Mouse (Mus musculus): ENCODE measurements around the gene Olfr1342. TPM values are rescaled to one million over a fixed set of nuclear protein-coding genes. Genes with fewer than 3 reads are reported as not detected.

Gene Olfr1342
- not detected in 2 replicates for polyA plus RNA-seq (2012; ENCODE audit: insufficient read depth, low replicate concordance)

GRCm38 (mm10) chr4:118692412-118692973 lies at the start of gene Olfr1342:
Gene Olfr1342 (minus strand): TSS chr4:118692756.
- peaks cover 19% of the 10 kb centered on the region for H3K27me3 ChIP-seq (replicated peaks)

GRCm38 (mm10) chr4:118741881-118742280 lies 49.3 kb upstream of the Olfr1342 start:
- Histone ChIP-seq H3K4me3 (replicated peaks) (no peak overlapping the region), H3K9me3 (peaks cover 24% of the 10 kb centered on the region), H3K4me1 (no peaks in the 10 kb centered on the region), H3K27me3 (replicated peaks) (peaks cover 31% of the 10 kb centered on the region), H3K36me3 (replicated peaks; ENCODE audit: low read length) (no peaks in the 10 kb centered on the region)
- TF ChIP-seq FLI1 (IDR thresholded peaks at IDR 0.05; ENCODE audit: low read length) (no peak), GATA1 (IDR thresholded peaks at IDR 0.05; ENCODE audit: borderline replicate concordance, low read length) (no peak)

More at GRCm38 (mm10) chr4:118692412-118692973, at the start of gene Olfr1342:
- TF ChIP-seq GATA1 (IDR thresholded peaks at IDR 0.05; ENCODE audit: borderline replicate concordance, low read length) (no peak), FLI1 (IDR thresholded peaks at IDR 0.05; ENCODE audit: low read length) (no peak)
- Histone ChIP-seq H3K4me3 (replicated peaks) (no peak within 1 kb of the TSS), H3K9me3 (0 out of 2 replicates have a peak, but pooled peaks cover 2% of the 10 kb centered on the region), H3K36me3 (replicated peaks; ENCODE audit: low read length) (no peaks in the 10 kb centered on the region), H3K4me1 (peaks cover 6% of the 10 kb centered on the region; the same call in 1 of the 2 replicates)

- Histone ChIP-seq H3K4me3 (replicated peaks) (no peak overlapping the region), H3K4me1 (no peaks in the 10 kb centered on the region), H3K27me3 (replicated peaks) (peaks cover 31% of the 10 kb centered on the region), H3K9me3 (peaks cover 17% of the 10 kb centered on the region), H3K36me3 (replicated peaks; ENCODE audit: low read length) (no peaks in the 10 kb centered on the region)
- no peak for TF ChIP-seq GATA1 (IDR thresholded peaks at IDR 0.05; ENCODE audit: borderline replicate concordance, low read length)
- no peak for TF ChIP-seq FLI1 (IDR thresholded peaks at IDR 0.05; ENCODE audit: low read length)
These were observed 48.6 kb upstream of the Olfr1342 start for GRCm38 (mm10) chr4:118740988-118741698.

GRCm38 (mm10) chr4:118739574-118739973 lies 47.0 kb upstream of the Olfr1342 start:
- H3K27me3 ChIP-seq (replicated peaks), result peaks cover 31% of the 10 kb centered on the region
- H3K4me3 ChIP-seq (replicated peaks), result no peak overlapping the region
- no peak for TF ChIP-seq GATA1 (IDR thresholded peaks at IDR 0.05; ENCODE audit: borderline replicate concordance, low read length)
- no peak for TF ChIP-seq FLI1 (IDR thresholded peaks at IDR 0.05; ENCODE audit: low read length)
- no peaks in the 10 kb centered on the region for H3K36me3 ChIP-seq (replicated peaks; ENCODE audit: low read length)
- no peaks in the 10 kb centered on the region for H3K4me1 ChIP-seq
- peaks cover 12% of the 10 kb centered on the region; the same call in 1 of the 2 replicates for H3K9me3 ChIP-seq

- H3K36me3 ChIP-seq (replicated peaks; ENCODE audit: low read length), result no peaks in the 10 kb centered on the region
- no peak within 1 kb of the TSS for H3K4me3 ChIP-seq (replicated peaks)
- no peaks in the 10 kb centered on the region for H3K4me1 ChIP-seq
- H3K27me3 ChIP-seq (replicated peaks), result peaks cover 2% of the 10 kb centered on the region
- H3K9me3 ChIP-seq, result peaks cover 3% of the 10 kb centered on the region; the same call in 1 of the 2 replicates
- no peak for TF ChIP-seq GATA1 (IDR thresholded peaks at IDR 0.05; ENCODE audit: borderline replicate concordance, low read length)
- no peak for TF ChIP-seq FLI1 (IDR thresholded peaks at IDR 0.05; ENCODE audit: low read length)
These were observed 39.3 kb upstream of the Olfr1342 start, which contains the start of gene Olfr1339 for GRCm38 (mm10) chr4:118731875-118732274. Gene Olfr1339 (plus strand): TSS chr4:118732175.

- Histone ChIP-seq H3K9me3 (no peaks in the 10 kb centered on the region), H3K4me1 (no peaks in the 10 kb centered on the region), H3K4me3 (replicated peaks) (no peak overlapping the region), H3K27me3 (replicated peaks) (no peaks in the 10 kb centered on the region), H3K36me3 (replicated peaks; ENCODE audit: low read length) (no peaks in the 10 kb centered on the region)
- TF ChIP-seq GATA1 (IDR thresholded peaks at IDR 0.05; ENCODE audit: borderline replicate concordance, low read length), result no peak
- no peak for TF ChIP-seq FLI1 (IDR thresholded peaks at IDR 0.05; ENCODE audit: low read length)
These were observed 29.4 kb upstream of the Olfr1342 start for GRCm38 (mm10) chr4:118721742-118722483.

GRCm38 (mm10) chr4:118719838-118720237 lies 27.3 kb upstream of the Olfr1342 start, which contains the start of gene Olfr1340:
Gene Olfr1340 (plus strand): TSS chr4:118720138.
- TF ChIP-seq FLI1 (IDR thresholded peaks at IDR 0.05; ENCODE audit: low read length), result no peak
- no peak for TF ChIP-seq GATA1 (IDR thresholded peaks at IDR 0.05; ENCODE audit: borderline replicate concordance, low read length)
- H3K4me3 ChIP-seq (replicated peaks), result no peak within 1 kb of the TSS

GRCm38 (mm10) chr4:118711656-118712055 lies 19.1 kb upstream of the Olfr1342 start:
- Histone ChIP-seq H3K4me1 (no peaks in the 10 kb centered on the region), H3K9me3 (no peaks in the 10 kb centered on the region), H3K36me3 (replicated peaks; ENCODE audit: low read length) (no peaks in the 10 kb centered on the region), H3K27me3 (replicated peaks) (peaks cover 2% of the 10 kb centered on the region), H3K4me3 (replicated peaks) (no peak overlapping the region)
- TF ChIP-seq GATA1 (IDR thresholded peaks at IDR 0.05; ENCODE audit: borderline replicate concordance, low read length) (no peak), FLI1 (IDR thresholded peaks at IDR 0.05; ENCODE audit: low read length) (no peak)

More at GRCm38 (mm10) chr4:118719838-118720237, 27.3 kb upstream of the Olfr1342 start, which contains the start of gene Olfr1340:
- no peaks in the 10 kb centered on the region for H3K27me3 ChIP-seq (replicated peaks)
- H3K4me1 ChIP-seq, result no peaks in the 10 kb centered on the region
- no peaks in the 10 kb centered on the region for H3K36me3 ChIP-seq (replicated peaks; ENCODE audit: low read length)
- no peaks in the 10 kb centered on the region for H3K9me3 ChIP-seq

GRCm38 (mm10) chr4:118708086-118708485 lies 15.5 kb upstream of the Olfr1342 start:
- Histone ChIP-seq H3K27me3 (replicated peaks) (peaks cover 9% of the 10 kb centered on the region), H3K4me1 (no peaks in the 10 kb centered on the region), H3K4me3 (replicated peaks) (no peak overlapping the region), H3K9me3 (no peaks in the 10 kb centered on the region), H3K36me3 (replicated peaks; ENCODE audit: low read length) (no peaks in the 10 kb centered on the region)
- TF ChIP-seq FLI1 (IDR thresholded peaks at IDR 0.05; ENCODE audit: low read length), result no peak
- no peak for TF ChIP-seq GATA1 (IDR thresholded peaks at IDR 0.05; ENCODE audit: borderline replicate concordance, low read length)
